Mouse (Mus musculus): ENCODE measurements around the gene Zfhx3. TPM values are rescaled to one million over a fixed set of nuclear protein-coding genes. Genes with fewer than 3 reads are reported as not detected.

Gene Zfhx3
- total and polyA plus RNA-seq, 3 experiments, result 0.11 to 0.30 TPM; not detected in 1

DNA sequence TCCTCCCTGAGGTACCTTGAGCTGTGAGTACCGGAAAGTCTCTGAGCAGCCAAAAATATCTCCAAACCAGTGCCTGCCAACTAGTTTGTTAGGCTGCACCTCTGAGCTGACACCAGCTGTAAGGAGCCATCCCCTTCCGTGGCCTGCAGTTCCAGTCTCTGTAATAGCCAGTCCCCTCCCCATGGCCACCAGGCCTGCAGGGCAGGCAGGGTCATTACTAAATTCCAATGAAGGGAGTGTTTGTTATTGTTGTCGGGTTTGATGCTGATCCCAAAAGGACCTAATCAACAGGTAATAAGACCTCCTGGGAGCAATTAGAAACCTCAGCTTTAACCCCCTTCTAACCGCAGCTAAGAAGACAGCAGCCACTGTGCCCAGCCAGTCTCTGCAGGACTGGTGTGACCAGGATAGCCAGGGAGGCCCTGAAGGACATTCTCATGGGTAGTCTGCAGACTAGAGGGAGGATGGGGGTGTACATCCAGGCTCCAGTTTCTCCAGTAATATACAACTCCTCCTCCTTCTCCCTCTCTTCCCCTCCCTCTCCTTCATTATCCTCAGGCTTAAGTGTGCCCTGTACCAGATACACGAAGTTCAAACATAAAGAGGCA is 719.1 kb downstream of the Zfhx3 start:
- Histone ChIP-seq H3K4me1 (ENCODE audit: insufficient read depth, low read depth, low read length) (no peaks in the 10 kb centered on the region), H3K36me3 (replicated peaks) (no peaks in the 10 kb centered on the region), H3K9me3 (replicated peaks) (peaks cover 61% of the 10 kb centered on the region), H3K4me3 (ENCODE audit: low read depth, low read length) (no peak overlapping the region), H3K27me3 (ENCODE audit: insufficient read depth, low read length) (no peaks in the 10 kb centered on the region)
- ATAC-seq (ENCODE audit: extremely low read depth, insufficient number of reproducible peaks, low FRiP score, poor library complexity, severe bottlenecking), result no peak
- TF ChIP-seq CTCF (IDR thresholded peaks at IDR 0.05; ENCODE audit: low read depth, low read length) (no peak), GATA2 (IDR thresholded peaks at IDR 0.05; ENCODE audit: borderline replicate concordance, low read depth, low read length) (no peak), GATA1 (IDR thresholded peaks at IDR 0.05; ENCODE audit: borderline replicate concordance, low read length) (no peak), TAL1 (conservative IDR thresholded peaks at IDR 0.05; ENCODE audit: low read depth, low read length) (no peak), POLR2AphosphoS5 (IDR thresholded peaks at IDR 0.05; ENCODE audit: insufficient replicate concordance, low read depth, low read length) (no peak)
- DNase-seq (ENCODE audit: low spot score), result no peak

DNA sequence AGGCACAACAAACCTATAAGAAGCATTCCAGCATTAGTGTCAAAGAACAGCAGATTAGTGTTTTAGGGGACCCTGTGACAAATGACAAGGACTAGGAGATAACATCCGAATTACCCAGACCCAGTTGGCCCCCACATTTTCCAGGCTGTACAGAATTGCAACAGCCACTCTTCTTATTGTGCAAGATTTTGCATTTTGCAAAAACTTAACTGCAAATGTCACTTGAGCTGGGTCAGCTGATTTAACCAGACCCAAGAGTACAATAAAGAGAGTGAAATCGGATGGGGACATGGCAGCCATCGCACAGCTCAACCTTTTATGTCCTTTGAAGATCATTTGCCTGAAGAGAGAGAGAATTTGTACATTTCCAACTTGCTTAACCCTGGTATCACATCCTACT is 720.3 kb downstream of the Zfhx3 start:
- ATAC-seq (ENCODE audit: extremely low read depth, insufficient number of reproducible peaks, low FRiP score, poor library complexity, severe bottlenecking) (no peak), DNase-seq (ENCODE audit: low spot score) (no peak)
- TF ChIP-seq GATA2 (IDR thresholded peaks at IDR 0.05; ENCODE audit: borderline replicate concordance, low read depth, low read length), result no peak
- TF ChIP-seq CTCF (IDR thresholded peaks at IDR 0.05; ENCODE audit: low read depth, low read length), result no peak
- no peak for TF ChIP-seq GATA1 (IDR thresholded peaks at IDR 0.05; ENCODE audit: borderline replicate concordance, low read length)
- TF ChIP-seq POLR2AphosphoS5 (IDR thresholded peaks at IDR 0.05; ENCODE audit: insufficient replicate concordance, low read depth, low read length), result no peak
- TF ChIP-seq TAL1 (conservative IDR thresholded peaks at IDR 0.05; ENCODE audit: low read depth, low read length), result no peak
- peaks cover 64% of the 10 kb centered on the region for H3K9me3 ChIP-seq (replicated peaks)
- no peaks in the 10 kb centered on the region for H3K36me3 ChIP-seq (replicated peaks)
- H3K4me1 ChIP-seq (ENCODE audit: insufficient read depth, low read depth, low read length), result no peaks in the 10 kb centered on the region
- no peak overlapping the region for H3K4me3 ChIP-seq (ENCODE audit: low read depth, low read length)
- H3K27me3 ChIP-seq (ENCODE audit: insufficient read depth, low read length), result no peaks in the 10 kb centered on the region

DNA sequence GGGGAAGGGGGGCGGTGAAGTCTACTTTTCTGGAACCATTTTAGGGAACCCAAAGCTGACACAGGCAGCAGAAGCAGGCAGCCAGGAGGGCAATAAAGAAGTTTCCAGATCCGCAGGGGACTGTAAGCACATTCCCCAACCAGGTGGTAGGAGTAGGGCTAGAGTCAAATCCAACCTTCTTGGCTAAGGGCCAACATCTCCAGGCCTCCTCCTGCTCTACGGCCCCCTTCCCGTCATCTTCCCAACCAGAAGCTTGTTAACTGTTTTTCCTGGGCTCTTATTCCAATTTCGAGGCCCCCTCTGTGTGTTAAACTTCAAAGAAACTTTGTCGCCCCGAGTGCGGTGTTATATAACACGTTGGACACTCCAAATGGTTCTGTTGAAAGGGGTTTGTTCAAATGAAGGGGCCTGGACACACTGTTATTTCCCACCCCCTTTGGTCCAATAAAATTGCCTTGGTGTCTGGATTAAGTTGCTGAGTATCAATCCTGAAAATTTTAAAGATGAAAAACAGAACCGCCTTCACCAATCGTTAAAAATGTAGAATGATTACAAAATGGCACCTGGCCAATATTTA is 729.6 kb downstream of the Zfhx3 start:
- no peak overlapping the region for H3K4me3 ChIP-seq (ENCODE audit: low read depth, low read length)
- no peak for ATAC-seq (ENCODE audit: extremely low read depth, insufficient number of reproducible peaks, low FRiP score, poor library complexity, severe bottlenecking)
- no peaks in the 10 kb centered on the region for H3K27me3 ChIP-seq (ENCODE audit: insufficient read depth, low read length)
- H3K4me1 ChIP-seq (ENCODE audit: insufficient read depth, low read depth, low read length), result no peaks in the 10 kb centered on the region
- TF ChIP-seq CTCF (IDR thresholded peaks at IDR 0.05; ENCODE audit: low read depth, low read length), result no peak
- TF ChIP-seq TAL1 (conservative IDR thresholded peaks at IDR 0.05; ENCODE audit: low read depth, low read length), result no peak
- H3K36me3 ChIP-seq (replicated peaks), result no peaks in the 10 kb centered on the region
- peaks cover 77% of the 10 kb centered on the region for H3K9me3 ChIP-seq (replicated peaks)
- DNase-seq (ENCODE audit: low spot score), result no peak

DNA sequence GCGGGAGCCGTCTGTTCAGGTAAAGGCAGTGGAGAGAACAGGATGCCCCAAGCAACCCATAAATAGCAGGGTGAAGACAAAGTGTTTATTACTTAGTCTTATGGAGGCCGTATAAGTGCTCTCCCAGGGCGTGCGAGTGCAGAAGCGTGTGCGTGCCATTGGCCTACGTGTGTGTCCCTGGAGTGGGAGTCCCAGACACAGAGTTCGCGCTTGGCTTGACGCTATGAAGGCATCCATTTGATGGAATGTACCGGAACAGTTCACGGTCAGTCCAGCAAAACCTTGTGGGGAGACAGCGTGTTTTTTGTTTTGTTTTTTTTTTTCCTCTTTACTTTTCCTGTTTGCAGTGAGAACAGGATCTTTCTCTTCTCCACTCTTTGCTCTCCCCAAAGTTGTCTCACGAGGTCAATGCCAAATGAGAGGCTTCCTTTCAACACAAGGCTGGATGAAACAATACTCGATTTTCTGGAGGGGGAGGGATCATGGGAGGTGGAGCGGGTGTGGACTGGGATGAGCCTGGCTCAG is 732.6 kb downstream of the Zfhx3 start:
- ATAC-seq (ENCODE audit: extremely low read depth, insufficient number of reproducible peaks, low FRiP score, poor library complexity, severe bottlenecking), result no peak
- TF ChIP-seq GATA2 (IDR thresholded peaks at IDR 0.05; ENCODE audit: borderline replicate concordance, low read depth, low read length) (no peak), CTCF (IDR thresholded peaks at IDR 0.05; ENCODE audit: low read depth, low read length) (no peak), POLR2AphosphoS5 (IDR thresholded peaks at IDR 0.05; ENCODE audit: insufficient replicate concordance, low read depth, low read length) (no peak), GATA1 (IDR thresholded peaks at IDR 0.05; ENCODE audit: borderline replicate concordance, low read length) (no peak), TAL1 (conservative IDR thresholded peaks at IDR 0.05; ENCODE audit: low read depth, low read length) (no peak)
- H3K4me1 ChIP-seq (ENCODE audit: insufficient read depth, low read depth, low read length), result no peaks in the 10 kb centered on the region
- H3K9me3 ChIP-seq (replicated peaks), result peaks cover 71% of the 10 kb centered on the region
- H3K27me3 ChIP-seq (ENCODE audit: insufficient read depth, low read length), result no peaks in the 10 kb centered on the region
- H3K4me3 ChIP-seq (ENCODE audit: low read depth, low read length), result no peak overlapping the region
- no peaks in the 10 kb centered on the region for H3K36me3 ChIP-seq (replicated peaks)
- DNase-seq (ENCODE audit: low spot score), result no peak

DNA sequence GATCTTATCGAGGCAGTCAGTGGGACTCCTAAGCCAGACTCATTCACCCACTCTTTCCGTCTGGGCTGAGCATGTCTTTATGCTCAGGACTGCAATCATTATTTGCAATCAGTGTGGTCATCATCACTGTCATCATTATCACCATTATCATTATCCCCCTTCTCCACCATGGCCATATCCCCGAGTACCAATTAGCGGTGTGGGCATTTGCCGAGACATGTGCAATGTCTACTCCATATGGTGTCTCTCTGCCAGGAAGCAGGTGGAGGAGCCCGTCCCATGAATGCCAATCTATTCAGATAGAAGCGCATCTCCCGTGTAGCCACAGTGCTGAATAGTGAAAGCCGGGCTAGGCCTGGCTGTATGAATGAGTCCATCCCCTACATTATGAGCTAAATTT is 747.2 kb downstream of the Zfhx3 start:
- ATAC-seq (ENCODE audit: extremely low read depth, insufficient number of reproducible peaks, low FRiP score, poor library complexity, severe bottlenecking) (no peak), DNase-seq (ENCODE audit: low spot score) (no peak)
- Histone ChIP-seq H3K27me3 (ENCODE audit: insufficient read depth, low read length) (no peaks in the 10 kb centered on the region), H3K4me3 (ENCODE audit: low read depth, low read length) (no peak overlapping the region), H3K4me1 (ENCODE audit: insufficient read depth, low read depth, low read length) (no peaks in the 10 kb centered on the region), H3K36me3 (replicated peaks) (no peaks in the 10 kb centered on the region), H3K9me3 (replicated peaks) (peaks cover 65% of the 10 kb centered on the region)
- TF ChIP-seq CTCF (IDR thresholded peaks at IDR 0.05; ENCODE audit: low read depth, low read length), result no peak
- no peak for TF ChIP-seq POLR2AphosphoS5 (IDR thresholded peaks at IDR 0.05; ENCODE audit: insufficient replicate concordance, low read depth, low read length)
- TF ChIP-seq GATA1 (IDR thresholded peaks at IDR 0.05; ENCODE audit: borderline replicate concordance, low read length), result no peak
- no peak for TF ChIP-seq GATA2 (IDR thresholded peaks at IDR 0.05; ENCODE audit: borderline replicate concordance, low read depth, low read length)
- no peak for TF ChIP-seq TAL1 (conservative IDR thresholded peaks at IDR 0.05; ENCODE audit: low read depth, low read length)

DNA sequence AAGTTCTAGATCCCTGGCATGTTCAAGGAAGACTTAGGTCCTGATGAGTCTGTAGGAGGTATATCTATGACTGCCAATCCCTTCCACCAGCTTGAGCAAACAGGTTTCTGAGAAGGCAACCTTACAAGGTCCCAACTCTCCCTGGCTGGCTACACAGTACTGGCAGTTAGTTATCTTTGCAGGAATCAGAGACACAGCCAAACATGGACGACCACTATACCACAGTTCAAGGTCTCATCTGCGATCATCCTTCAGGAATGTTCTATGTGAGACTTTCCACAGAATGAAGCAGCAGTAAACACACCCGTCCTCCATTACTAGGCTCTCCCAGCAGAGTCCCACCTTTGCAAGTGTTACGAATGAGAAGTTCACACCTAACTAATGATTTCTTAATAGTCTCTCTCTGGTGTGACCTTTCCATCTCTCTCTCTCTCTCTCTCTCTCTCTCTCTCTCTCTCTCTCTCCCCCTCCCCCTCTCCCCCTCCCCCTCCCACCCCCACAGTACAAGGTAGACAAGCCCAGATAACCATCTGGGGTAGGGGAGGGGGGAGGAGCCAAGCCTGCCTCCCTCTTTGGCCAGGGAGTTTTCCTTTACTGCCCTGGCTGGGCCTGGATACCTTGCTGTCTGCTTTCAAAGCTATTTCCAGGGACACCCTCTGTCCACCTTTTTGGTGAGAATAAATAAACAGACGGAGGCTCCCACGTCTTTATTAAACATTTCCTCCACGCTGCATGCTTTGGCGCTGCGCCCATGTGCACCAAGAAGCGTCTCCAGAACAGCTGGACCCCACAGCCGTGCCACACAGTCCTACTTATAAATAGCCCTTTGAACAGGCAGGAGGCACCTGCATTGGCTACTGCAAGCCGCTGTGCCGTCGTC is 748.4 kb downstream of the Zfhx3 start:
- Histone ChIP-seq H3K4me1 (ENCODE audit: insufficient read depth, low read depth, low read length) (no peaks in the 10 kb centered on the region), H3K27me3 (ENCODE audit: insufficient read depth, low read length) (no peaks in the 10 kb centered on the region), H3K9me3 (replicated peaks) (peaks cover 71% of the 10 kb centered on the region), H3K4me3 (ENCODE audit: low read depth, low read length) (no peak overlapping the region), H3K36me3 (replicated peaks) (no peaks in the 10 kb centered on the region)
- no peak for ATAC-seq (ENCODE audit: extremely low read depth, insufficient number of reproducible peaks, low FRiP score, poor library complexity, severe bottlenecking)
- TF ChIP-seq CTCF (IDR thresholded peaks at IDR 0.05; ENCODE audit: low read depth, low read length) (no peak), TAL1 (conservative IDR thresholded peaks at IDR 0.05; ENCODE audit: low read depth, low read length) (no peak), POLR2AphosphoS5 (IDR thresholded peaks at IDR 0.05; ENCODE audit: insufficient replicate concordance, low read depth, low read length) (no peak), GATA2 (IDR thresholded peaks at IDR 0.05; ENCODE audit: borderline replicate concordance, low read depth, low read length) (no peak), GATA1 (IDR thresholded peaks at IDR 0.05; ENCODE audit: borderline replicate concordance, low read length) (no peak)
- no peak for DNase-seq (ENCODE audit: low spot score)
